Mouse (Mus musculus): ENCODE measurements around the gene Qars. TPM values are rescaled to one million over a fixed set of nuclear protein-coding genes. Genes with fewer than 3 reads are reported as not detected.

Gene Qars
- 97.1 and 108 TPM in 2 replicates for polyA plus RNA-seq (2012; rRNA removed)

GRCm38 (mm10) chr9:108507619-108508434, at the start of gene Qars:
Gene Qars, plus strand, starts transcription at chr9:108507706.

GRCm38 (mm10) chr9:108460319-108461178, 47.0 kb upstream of the Qars start, which contains the start of gene Ccdc71:
Gene Ccdc71, plus strand, starts transcription at chr9:108460527.

GRCm38 (mm10) chr9:108461181-108461631, 46.3 kb upstream of the Qars start, which contains the start of gene Klhdc8b:
Gene Klhdc8b, minus strand, starts transcription at chr9:108461581.

GRCm38 (mm10) chr9:108479721-108480351, 27.7 kb upstream of the Qars start, which contains the start of gene Lamb2:
Gene Lamb2, plus strand, starts transcription at chr9:108479736.

GRCm38 (mm10) chr9:108490559-108491285, 16.8 kb upstream of the Qars start, which contains the start of gene Usp19:
Gene Usp19, plus strand, starts transcription at chr9:108490602.

GRCm38 (mm10) chr9:108516380-108517251, 9.1 kb downstream of the Qars start, which contains the start of gene Qrich1:
Gene Qrich1, plus strand, starts transcription at chr9:108516806.

GRCm38 (mm10) chr9:108560227-108560841, 52.8 kb downstream of the Qars start, which contains the start of gene Impdh2:
Gene Impdh2, plus strand, starts transcription at chr9:108560286.

Other genes with a start within 250 kb of the Qars start
- gene Dag1, start 243.7 kb upstream of the Qars start, polyA plus RNA-seq (2012; rRNA removed), result 4.5 and 5.6 TPM in 2 replicates
- 2.7 and 3.1 TPM in 2 replicates for gene Nicn1, start 217.3 kb upstream of the Qars start, polyA plus RNA-seq (2012; rRNA removed)
- 6.6 and 7.8 TPM in 2 replicates for gene Amt, start 210.9 kb upstream of the Qars start, polyA plus RNA-seq (2012; rRNA removed)
- 77.4 and 89.7 TPM in 2 replicates for gene Rhoa, start 201.6 kb upstream of the Qars start, polyA plus RNA-seq (2012; rRNA removed)
- 8.4 and 10.7 TPM in 2 replicates for gene Tcta, start 201.5 kb upstream of the Qars start, polyA plus RNA-seq (2012; rRNA removed)
- 3,245 and 3,712 TPM in 2 replicates for gene Gpx1, start 168.8 kb upstream of the Qars start, polyA plus RNA-seq (2012; rRNA removed)
- gene Usp4, start 159.9 kb upstream of the Qars start, polyA plus RNA-seq (2012; rRNA removed), result 36.5 and 40.0 TPM in 2 replicates
- gene 1700102P08Rik, start 114.9 kb upstream of the Qars start, polyA plus RNA-seq (2012; rRNA removed), result 0.36 and 0.61 TPM in 2 replicates
- gene Ccdc36, start 79.2 kb upstream of the Qars start, polyA plus RNA-seq (2012; rRNA removed), result 0.17 TPM in 2 replicates
- not detected in 2 replicates for gene BC048562, start 71.2 kb upstream of the Qars start, polyA plus RNA-seq (2012; rRNA removed)
- gene Ccdc71, start 47.2 kb upstream of the Qars start, polyA plus RNA-seq (2012; rRNA removed), result 9.1 and 10.2 TPM in 2 replicates
- 10.9 and 12.7 TPM in 2 replicates for gene Klhdc8b, start 46.1 kb upstream of the Qars start, polyA plus RNA-seq (2012; rRNA removed)
- gene Lamb2, start 28.0 kb upstream of the Qars start, polyA plus RNA-seq (2012; rRNA removed), result 7.2 and 7.9 TPM in 2 replicates
- gene Usp19, start 17.1 kb upstream of the Qars start, polyA plus RNA-seq (2012; rRNA removed), result 29.8 and 34.1 TPM in 2 replicates
- gene Qrich1, start 9.1 kb downstream of the Qars start, polyA plus RNA-seq (2012; rRNA removed), result 36.9 and 46.0 TPM in 2 replicates
- gene Impdh2, start 52.6 kb downstream of the Qars start, polyA plus RNA-seq (2012; rRNA removed), result 120 and 136 TPM in 2 replicates
- gene Ndufaf3, start 59.7 kb downstream of the Qars start, polyA plus RNA-seq (2012; rRNA removed), result 9.9 and 11.3 TPM in 2 replicates
- gene Dalrd3, start 62.2 kb downstream of the Qars start, polyA plus RNA-seq (2012; rRNA removed), result 38.4 and 45.4 TPM in 2 replicates
- gene Wdr6, start 71.0 kb downstream of the Qars start, polyA plus RNA-seq (2012; rRNA removed), result 7.5 and 8.5 TPM in 2 replicates
- gene P4htm, start 90.0 kb downstream of the Qars start, polyA plus RNA-seq (2012; rRNA removed), result 0.63 and 0.67 TPM in 2 replicates
- 18.2 and 20.6 TPM in 2 replicates for gene Arih2, start 141.7 kb downstream of the Qars start, polyA plus RNA-seq (2012; rRNA removed)
- gene Slc25a20, start 154.4 kb downstream of the Qars start, polyA plus RNA-seq (2012; rRNA removed), result 6.8 and 9.3 TPM in 2 replicates
- gene Prkar2a, start 181.6 kb downstream of the Qars start, polyA plus RNA-seq (2012; rRNA removed), result 5.9 and 7.1 TPM in 2 replicates

Data from liver, embryonic 14 days (tissue).